Mouse (Mus musculus): ENCODE measurements around the gene Sox15.
"Not testable (repeated sequence)": the region's sequence is repeated elsewhere in the genome, so short reads cannot be mapped to it uniquely, and the experiment has no call there.

The Sox15 gene

GRCm38 (mm10) chr11:69655264-69656064, at the start of gene Sox15:
Gene Sox15 (plus strand): TSS chr11:69655314.
- no peak for DNase-seq (ENCODE audit: extremely low read depth, insufficient read length, low spot score)

GRCm38 (mm10) chr11:69605726-69606490, 49.2 kb upstream of the Sox15 start, which contains the start of gene Atp1b2:
Gene Atp1b2 (minus strand): TSS chr11:69605942.
- no peak for DNase-seq (ENCODE audit: extremely low read depth, insufficient read length, low spot score)

- DNase-seq (ENCODE audit: extremely low read depth, insufficient read length, low spot score), result no peak
Observed at GRCm38 (mm10) chr11:69606491-69606795, 48.7 kb upstream of the Sox15 start.

GRCm38 (mm10) chr11:69606832-69607231, 48.3 kb upstream of the Sox15 start:
- DNase-seq (ENCODE audit: extremely low read depth, insufficient read length, low spot score), result no peak

- DNase-seq (ENCODE audit: extremely low read depth, insufficient read length, low spot score), result no peak
Observed at GRCm38 (mm10) chr11:69608525-69608924, 46.6 kb upstream of the Sox15 start.

- no peak for DNase-seq (ENCODE audit: extremely low read depth, insufficient read length, low spot score)
Observed at GRCm38 (mm10) chr11:69609416-69609815, 45.7 kb upstream of the Sox15 start.

- DNase-seq (ENCODE audit: extremely low read depth, insufficient read length, low spot score), result no peak
Observed at GRCm38 (mm10) chr11:69610899-69611298, 44.2 kb upstream of the Sox15 start.

GRCm38 (mm10) chr11:69613553-69614256, 41.4 kb upstream of the Sox15 start:
- peak; percentile 48 for DNase-seq (ENCODE audit: extremely low read depth, insufficient read length, low spot score)

- DNase-seq (ENCODE audit: extremely low read depth, insufficient read length, low spot score), result not testable (repeated sequence)
Observed at GRCm38 (mm10) chr11:69614257-69614588, 40.9 kb upstream of the Sox15 start.

- DNase-seq (ENCODE audit: extremely low read depth, insufficient read length, low spot score), result no peak
Observed at GRCm38 (mm10) chr11:69616781-69617180, 38.3 kb upstream of the Sox15 start.

GRCm38 (mm10) chr11:69617805-69618204, 37.3 kb upstream of the Sox15 start, which contains the start of gene Shbg:
Gene Shbg (minus strand): TSS chr11:69617905.
- DNase-seq (ENCODE audit: extremely low read depth, insufficient read length, low spot score), result no peak

GRCm38 (mm10) chr11:69620394-69621081, 34.6 kb upstream of the Sox15 start:
- DNase-seq (ENCODE audit: extremely low read depth, insufficient read length, low spot score), result no peak

GRCm38 (mm10) chr11:69621571-69622268, 33.4 kb upstream of the Sox15 start, which contains the start of gene Sat2:
Gene Sat2 (plus strand): TSS chr11:69622024.
- DNase-seq (ENCODE audit: extremely low read depth, insufficient read length, low spot score), result peak; percentile 80

- DNase-seq (ENCODE audit: extremely low read depth, insufficient read length, low spot score), result no peak
Observed at GRCm38 (mm10) chr11:69622406-69622805, 32.7 kb upstream of the Sox15 start.

GRCm38 (mm10) chr11:69623006-69623405, 32.1 kb upstream of the Sox15 start:
- no peak for DNase-seq (ENCODE audit: extremely low read depth, insufficient read length, low spot score)

- not testable (repeated sequence) for DNase-seq (ENCODE audit: extremely low read depth, insufficient read length, low spot score)
Observed at GRCm38 (mm10) chr11:69624339-69624738, 30.8 kb upstream of the Sox15 start.

GRCm38 (mm10) chr11:69628286-69628685, 26.8 kb upstream of the Sox15 start:
- peak; percentile 74 for DNase-seq (ENCODE audit: extremely low read depth, insufficient read length, low spot score)

- DNase-seq (ENCODE audit: extremely low read depth, insufficient read length, low spot score), result no peak
Observed at GRCm38 (mm10) chr11:69629802-69630201, 25.3 kb upstream of the Sox15 start.

GRCm38 (mm10) chr11:69632284-69633089, 22.6 kb upstream of the Sox15 start, which contains the start of gene Fxr2:
Gene Fxr2 (plus strand): TSS chr11:69632990.
- DNase-seq (ENCODE audit: extremely low read depth, insufficient read length, low spot score), result peak; percentile 99
